Mouse (Mus musculus) cerebellum, adult 2 months (tissue): ENCODE measurements around the gene Ncapd2.

Experiments used
- CTCF ChIP-seq: fragments of 200-500 bp; IDR thresholded peaks from 2 replicates; pipeline ENCODE4 v1.5.1; 2011; ENCODE audit warnings: low read depth, mild to moderate bottlenecking, control low read depth, low read length, moderate library complexity, borderline replicate concordance; ENCODE audit not compliant: insufficient read depth
- POLR2A ChIP-seq: fragments of 200-500 bp; IDR thresholded peaks from 2 replicates; pipeline ENCODE4 v1.6.1; 2011; ENCODE audit warnings: low read length, control low read depth, borderline replicate concordance; ENCODE audit not compliant: insufficient read depth

DNA sequence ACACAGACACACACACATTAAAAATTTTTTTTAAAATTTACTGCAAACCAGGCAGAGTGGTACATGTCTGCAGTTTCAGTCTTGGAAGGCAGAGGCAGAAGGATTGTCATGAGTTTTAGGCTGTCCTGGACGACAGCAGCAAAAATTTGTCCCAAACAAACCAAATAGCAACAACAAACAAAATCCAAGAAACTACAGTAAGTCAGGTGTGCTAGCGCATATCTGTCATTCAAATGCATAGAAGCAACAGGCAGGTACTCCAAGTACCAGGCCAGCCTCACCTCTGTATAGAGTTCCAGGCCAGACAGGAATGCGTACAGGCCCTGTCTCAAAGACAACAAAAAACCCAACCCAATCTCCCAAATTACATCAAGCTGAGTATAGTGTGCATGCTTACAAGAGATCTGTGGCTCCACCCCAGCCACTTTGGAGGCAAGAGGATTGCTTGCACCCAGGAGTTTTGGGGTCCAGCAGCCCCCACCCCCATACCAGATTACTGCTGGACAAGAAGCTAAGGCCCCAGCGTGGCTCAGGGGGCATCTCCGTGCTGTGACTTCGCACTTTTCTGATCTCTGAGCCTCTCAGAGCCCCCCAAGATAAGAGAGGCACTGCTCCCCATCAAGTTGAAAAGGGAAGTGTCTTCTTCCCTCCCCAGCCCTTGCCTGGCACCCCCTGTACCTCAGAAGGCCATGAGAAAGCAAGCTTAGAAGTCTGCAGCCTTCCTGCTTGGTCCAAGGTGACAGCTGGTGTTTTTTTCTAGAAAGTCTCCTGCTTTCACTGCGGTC lies 31.5 kb downstream of the Ncapd2 start:
- no peak for TF ChIP-seq CTCF
- TF ChIP-seq POLR2A, result no peak
